Mouse (Mus musculus) retina, postnatal 1 day (tissue): ENCODE data around the gene Krt18.
"Not testable (repeated sequence)": the region's sequence is repeated elsewhere in the genome, so short reads cannot be mapped to it uniquely, and the experiment has no call there.

Source experiments
- DNase-seq: peaks from one replicate; pipeline ENCODE4 v3.0.0-alpha.2; 2012

Krt18 gene

GRCm38 (mm10) chr15:102028040-102028439 lies at the start of gene Krt18:
TSS of gene Krt18 (plus strand) at chr15:102028180.
- peak; percentile 30 for DNase-seq

GRCm38 (mm10) chr15:101980849-101981248 lies 47.1 kb upstream of the Krt18 start:
- DNase-seq = no peak

GRCm38 (mm10) chr15:101983315-101983948 lies 44.5 kb upstream of the Krt18 start:
- DNase-seq = no peak

GRCm38 (mm10) chr15:101983949-101984601 lies 43.9 kb upstream of the Krt18 start:
- DNase-seq = peak; percentile 96

- no peak for DNase-seq
These were observed 43.2 kb upstream of the Krt18 start for GRCm38 (mm10) chr15:101984746-101985145.

- peak; percentile 85 for DNase-seq
These were observed 39.9 kb upstream of the Krt18 start for GRCm38 (mm10) chr15:101988119-101988518.

- DNase-seq = no peak
These were observed 39.3 kb upstream of the Krt18 start for GRCm38 (mm10) chr15:101988714-101989113.

- DNase-seq = no peak
These were observed 37.0 kb upstream of the Krt18 start for GRCm38 (mm10) chr15:101990946-101991345.

GRCm38 (mm10) chr15:101994365-101994764 lies 33.6 kb upstream of the Krt18 start:
- DNase-seq = no peak

GRCm38 (mm10) chr15:101995484-101996236 lies 32.3 kb upstream of the Krt18 start:
- DNase-seq = no peak

- not testable (repeated sequence) for DNase-seq
These were observed 31.4 kb upstream of the Krt18 start for GRCm38 (mm10) chr15:101996450-101997078.

- no peak for DNase-seq
These were observed 28.8 kb upstream of the Krt18 start for GRCm38 (mm10) chr15:101999156-101999555.

- no peak for DNase-seq
These were observed 28.2 kb upstream of the Krt18 start for GRCm38 (mm10) chr15:101999676-102000335.

GRCm38 (mm10) chr15:102002646-102003488 lies 25.1 kb upstream of the Krt18 start:
- peak; percentile 83 for DNase-seq

- DNase-seq = no peak
These were observed 24.5 kb upstream of the Krt18 start for GRCm38 (mm10) chr15:102003516-102003915.

- no peak for DNase-seq
These were observed 23.8 kb upstream of the Krt18 start, which contains the start of gene Krt8 for GRCm38 (mm10) chr15:102004189-102004588. TSS of gene Krt8 (minus strand) at chr15:102004482.

- DNase-seq = no peak
These were observed 22.7 kb upstream of the Krt18 start for GRCm38 (mm10) chr15:102005290-102005689.

GRCm38 (mm10) chr15:102006317-102006716 lies 21.7 kb upstream of the Krt18 start:
- DNase-seq = no peak

GRCm38 (mm10) chr15:102007097-102008069 lies 20.6 kb upstream of the Krt18 start:
- DNase-seq = peak; percentile 88

GRCm38 (mm10) chr15:102010569-102011245 lies 17.3 kb upstream of the Krt18 start:
- no peak for DNase-seq
